Mouse (Mus musculus): Measurements from ENCODE around the gene Gm42421.

GRCm38 (mm10) chr5:143931863-143932580 is 4.0 kb downstream of the Gm42421 start:
- TF ChIP-seq POLR2A (IDR thresholded peaks at IDR 0.05; ENCODE audit: borderline replicate concordance, insufficient read depth, low read length) = no peak
- TF ChIP-seq CTCF (IDR thresholded peaks at IDR 0.05; ENCODE audit: borderline replicate concordance, insufficient read depth, low read depth, low read length) = no peak

Measured in cerebellum, adult 2 months (tissue).